Mouse (Mus musculus): ENCODE measurements around the gene Gm49380. TPM values are rescaled to one million over a fixed set of nuclear protein-coding genes. Genes with fewer than 3 reads are reported as not detected.

Gene Gm49380
- polyA plus RNA-seq, 1 experiment from 2014 or later = 0.48 TPM

DNA sequence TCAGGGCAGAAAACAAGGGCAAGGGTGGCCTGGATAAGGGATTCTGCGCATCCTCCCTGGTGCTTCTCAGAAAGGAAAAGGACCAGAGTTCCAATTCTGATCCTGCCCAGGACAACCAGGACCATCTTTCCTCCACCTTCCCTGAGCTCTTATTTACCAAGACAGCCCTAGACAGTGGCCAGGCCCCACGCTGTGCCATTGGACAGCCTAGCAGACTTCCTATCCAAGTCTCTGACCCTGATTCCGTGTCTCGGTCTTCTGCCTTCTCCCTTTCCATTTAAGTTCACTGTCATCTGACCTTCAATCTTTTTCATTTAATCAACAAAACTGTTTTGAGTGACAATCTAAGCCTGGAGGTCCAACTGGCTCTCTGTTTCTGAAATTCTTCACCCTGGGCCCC is 6.7 kb downstream of the Gm49380 start:
- peaks cover 44% of the 10 kb centered on the region for H3K36me3 ChIP-seq
- H3K9ac ChIP-seq = peak overlapping the region; percentile 32; the same call in 1 of the 2 replicates
- H3K27ac ChIP-seq = peak overlapping the region; percentile 87; the same call in 1 of the 2 replicates
- H3K9me3 ChIP-seq = no peaks in the 10 kb centered on the region
- ATAC-seq (ENCODE audit: insufficient number of reproducible peaks, insufficient read depth, low FRiP score, low TSS enrichment, low read depth) = no peak
- WGBS = 64% methylated on average over 4 of the region's 4 CpGs
- H3K27me3 ChIP-seq = no peaks in the 10 kb centered on the region
- no peak overlapping the region for H3K4me3 ChIP-seq
- H3K4me1 ChIP-seq = peaks cover 53% of the 10 kb centered on the region
- H3K4me2 ChIP-seq = peak overlapping the region; percentile 55

- Histone ChIP-seq H3K4me1 (peaks cover 51% of the 10 kb centered on the region), H3K36me3 (peaks cover 47% of the 10 kb centered on the region), H3K9me3 (no peaks in the 10 kb centered on the region), H3K9ac (no peak overlapping the region), H3K4me3 (no peak overlapping the region), H3K27ac (0 out of 2 replicates have a peak overlapping the region, but pooled peaks have one; percentile 87), H3K4me2 (no peak overlapping the region), H3K27me3 (no peaks in the 10 kb centered on the region)
- WGBS = 91% methylated on average over 7 of the region's 7 CpGs
- ATAC-seq (ENCODE audit: insufficient number of reproducible peaks, insufficient read depth, low FRiP score, low TSS enrichment, low read depth) = no peak
These were observed 7.1 kb downstream of the Gm49380 start for GRCm38 (mm10) chr9:44106182-44106581.

DNA sequence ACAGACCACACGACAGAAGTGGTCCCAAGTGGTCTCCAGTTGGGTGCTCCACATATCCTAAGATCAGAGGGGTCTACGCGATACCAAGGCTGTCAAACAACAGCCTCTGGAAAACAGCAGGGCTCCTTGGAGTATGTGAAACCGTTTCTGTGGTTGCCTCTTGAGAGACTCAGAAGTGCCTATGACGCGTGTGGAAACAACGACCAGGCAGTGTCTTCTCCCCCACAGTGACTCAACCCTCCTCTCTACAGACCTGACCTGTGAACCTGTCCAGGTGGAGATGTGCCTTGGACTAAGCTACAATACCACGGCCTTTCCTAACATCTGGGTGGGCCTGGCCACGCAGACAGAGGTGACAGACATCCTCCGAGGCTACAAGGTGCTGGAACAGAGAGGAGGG is 7.5 kb downstream of the Gm49380 start:
- 88% methylated on average over 10 of the region's 10 CpGs for WGBS
- H3K36me3 ChIP-seq = peaks cover 47% of the 10 kb centered on the region
- no peak overlapping the region for H3K27ac ChIP-seq
- no peak for ATAC-seq (ENCODE audit: insufficient number of reproducible peaks, insufficient read depth, low FRiP score, low TSS enrichment, low read depth)
- H3K4me2 ChIP-seq = no peak overlapping the region
- peaks cover 50% of the 10 kb centered on the region for H3K4me1 ChIP-seq
- no peaks in the 10 kb centered on the region for H3K27me3 ChIP-seq
- no peak overlapping the region for H3K9ac ChIP-seq
- no peak overlapping the region for H3K4me3 ChIP-seq
- no peaks in the 10 kb centered on the region for H3K9me3 ChIP-seq

GRCm38 (mm10) chr9:44104881-44105280 is 8.4 kb downstream of the Gm49380 start:
- no peak overlapping the region for H3K9ac ChIP-seq
- H3K4me2 ChIP-seq = no peak overlapping the region
- WGBS = 93% methylated on average over 7 of the region's 7 CpGs
- no peak overlapping the region for H3K4me3 ChIP-seq
- H3K36me3 ChIP-seq = peaks cover 50% of the 10 kb centered on the region
- ATAC-seq (ENCODE audit: insufficient number of reproducible peaks, insufficient read depth, low FRiP score, low TSS enrichment, low read depth) = no peak
- no peak overlapping the region for H3K27ac ChIP-seq
- no peaks in the 10 kb centered on the region for H3K27me3 ChIP-seq
- peaks cover 41% of the 10 kb centered on the region for H3K4me1 ChIP-seq
- H3K9me3 ChIP-seq = no peaks in the 10 kb centered on the region

GRCm38 (mm10) chr9:44101490-44101889 is 11.8 kb downstream of the Gm49380 start, which contains the start of gene Mfrp:
Gene Mfrp, plus strand, starts transcription at chr9:44101729.
- Histone ChIP-seq H3K4me2 (no peak within 1 kb of the TSS), H3K27me3 (no peaks in the 10 kb centered on the region), H3K27ac (no peak within 1 kb of the TSS), H3K4me3 (no peak within 1 kb of the TSS), H3K36me3 (peaks cover 35% of the 10 kb centered on the region), H3K4me1 (peaks cover 10% of the 10 kb centered on the region), H3K9ac (0 out of 2 replicates have a peak within 1 kb of the TSS, but pooled peaks have one; percentile 32), H3K9me3 (no peaks in the 10 kb centered on the region)
- no peak for ATAC-seq (ENCODE audit: insufficient number of reproducible peaks, insufficient read depth, low FRiP score, low TSS enrichment, low read depth)
- 28% methylated on average over 9 of the region's 9 CpGs for WGBS

GRCm38 (mm10) chr9:44096536-44096935 is 16.8 kb downstream of the Gm49380 start:
- H3K4me1 ChIP-seq = peaks cover 10% of the 10 kb centered on the region
- H3K36me3 ChIP-seq = peaks cover 23% of the 10 kb centered on the region
- no peak for ATAC-seq (ENCODE audit: insufficient number of reproducible peaks, insufficient read depth, low FRiP score, low TSS enrichment, low read depth)
- H3K4me3 ChIP-seq = no peak overlapping the region
- no peaks in the 10 kb centered on the region for H3K9me3 ChIP-seq
- WGBS = 40% methylated on average over 9 of the region's 9 CpGs
- no peak overlapping the region for H3K9ac ChIP-seq
- H3K27ac ChIP-seq = no peak overlapping the region
- H3K27me3 ChIP-seq = no peaks in the 10 kb centered on the region
- H3K4me2 ChIP-seq = no peak overlapping the region

DNA sequence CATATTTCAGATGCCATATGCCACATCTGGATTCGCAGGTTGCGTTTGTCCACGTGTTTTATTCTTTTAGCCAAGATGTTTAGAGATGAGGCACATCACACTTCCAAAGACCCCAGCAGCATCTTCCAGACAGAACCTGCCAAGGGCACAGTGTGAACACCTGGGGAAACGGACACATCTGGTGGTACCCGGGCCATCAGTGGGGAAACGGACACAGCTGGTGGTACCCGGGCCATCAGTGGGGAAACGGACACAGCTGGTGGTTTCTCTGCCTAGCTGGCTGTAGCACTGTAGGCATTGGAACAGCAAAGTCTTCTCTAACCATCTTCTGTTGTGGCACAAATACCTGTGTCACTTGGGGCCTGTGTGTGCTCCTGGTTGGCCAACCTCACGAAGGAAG is 17.5 kb downstream of the Gm49380 start:
- Histone ChIP-seq H3K27ac (no peak overlapping the region), H3K4me1 (peaks cover 10% of the 10 kb centered on the region; the same call in 1 of the 2 replicates), H3K4me2 (no peak overlapping the region), H3K27me3 (no peaks in the 10 kb centered on the region), H3K4me3 (no peak overlapping the region), H3K36me3 (peaks cover 26% of the 10 kb centered on the region), H3K9me3 (no peaks in the 10 kb centered on the region), H3K9ac (no peak overlapping the region)
- 87% methylated on average over 9 of the region's 9 CpGs for WGBS
- no peak for ATAC-seq (ENCODE audit: insufficient number of reproducible peaks, insufficient read depth, low FRiP score, low TSS enrichment, low read depth)

DNA sequence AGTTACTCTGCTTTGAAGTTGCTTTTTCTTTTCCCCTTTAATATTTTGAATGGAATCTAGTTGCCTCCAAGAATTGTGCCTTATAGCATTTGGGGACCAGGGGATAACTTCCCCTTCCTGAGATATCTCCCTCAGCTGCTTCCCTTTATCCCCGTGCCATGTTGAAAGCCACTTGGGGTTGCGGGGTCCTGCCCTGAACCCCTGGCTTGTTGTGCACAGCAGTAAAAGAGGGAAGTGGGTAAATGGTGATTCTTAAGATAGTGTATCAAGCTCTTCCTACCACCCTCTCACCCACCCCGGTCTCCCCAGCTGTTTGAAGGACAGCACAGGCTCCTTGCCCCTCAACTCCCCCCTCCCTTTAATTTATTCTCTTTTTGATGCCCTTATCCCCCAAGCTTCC is 18.6 kb downstream of the Gm49380 start:
- Histone ChIP-seq H3K27ac (no peak overlapping the region), H3K9ac (no peak overlapping the region), H3K4me2 (no peak overlapping the region), H3K4me3 (no peak overlapping the region), H3K9me3 (no peaks in the 10 kb centered on the region), H3K27me3 (no peaks in the 10 kb centered on the region), H3K36me3 (peaks cover 23% of the 10 kb centered on the region), H3K4me1 (peaks cover 15% of the 10 kb centered on the region)
- 83% methylated on average over 3 of the region's 3 CpGs for WGBS
- no peak for ATAC-seq (ENCODE audit: insufficient number of reproducible peaks, insufficient read depth, low FRiP score, low TSS enrichment, low read depth)

- Histone ChIP-seq H3K36me3 (peaks cover 23% of the 10 kb centered on the region), H3K4me2 (peak overlapping the region; percentile 17; the same call in 1 of the 2 replicates), H3K9ac (no peak overlapping the region), H3K4me3 (no peak overlapping the region), H3K4me1 (peaks cover 23% of the 10 kb centered on the region), H3K9me3 (no peaks in the 10 kb centered on the region), H3K27me3 (peaks cover 8% of the 10 kb centered on the region; the same call in 1 of the 2 replicates), H3K27ac (no peak overlapping the region)
- WGBS = 34% methylated on average over 24 of the region's 24 CpGs
- ATAC-seq (ENCODE audit: insufficient number of reproducible peaks, insufficient read depth, low FRiP score, low TSS enrichment, low read depth) = no peak
These were observed 19.4 kb downstream of the Gm49380 start for GRCm38 (mm10) chr9:44093612-44094503.

- Histone ChIP-seq H3K27me3 (peaks cover 41% of the 10 kb centered on the region), H3K36me3 (peaks cover 23% of the 10 kb centered on the region), H3K27ac (no peak overlapping the region), H3K4me1 (peaks cover 56% of the 10 kb centered on the region), H3K9me3 (no peaks in the 10 kb centered on the region), H3K4me2 (no peak overlapping the region), H3K4me3 (no peak overlapping the region), H3K9ac (no peak overlapping the region)
- no peak for ATAC-seq (ENCODE audit: insufficient number of reproducible peaks, insufficient read depth, low FRiP score, low TSS enrichment, low read depth)
- WGBS = 61% methylated on average over 12 of the region's 12 CpGs
These were observed 24.3 kb downstream of the Gm49380 start for GRCm38 (mm10) chr9:44088877-44089608.

GRCm38 (mm10) chr9:44087761-44088455 is 25.4 kb downstream of the Gm49380 start:
- Histone ChIP-seq H3K36me3 (peaks cover 16% of the 10 kb centered on the region), H3K9ac (peak overlapping the region; percentile 27; the same call in 1 of the 2 replicates), H3K27ac (0 out of 2 replicates have a peak overlapping the region, but pooled peaks have one; percentile 11), H3K4me2 (peak overlapping the region; percentile 34), H3K9me3 (no peaks in the 10 kb centered on the region), H3K27me3 (peaks cover 52% of the 10 kb centered on the region), H3K4me3 (no peak overlapping the region), H3K4me1 (peaks cover 63% of the 10 kb centered on the region)
- 4% methylated on average over 15 of the region's 15 CpGs for WGBS
- 0 out of 2 replicates have a peak, but pooled peaks have one; percentile 27 for ATAC-seq (ENCODE audit: insufficient number of reproducible peaks, insufficient read depth, low FRiP score, low TSS enrichment, low read depth)

Data from embryonic facial prominence, embryonic 13.5 days (tissue).